Mouse (Mus musculus): ENCODE data around the gene Cd101. TPM values are rescaled to one million over a fixed set of nuclear protein-coding genes. Genes with fewer than 3 reads are reported as not detected.

Cd101 gene
- 0.09 and 0.17 TPM in 2 replicates for polyA plus RNA-seq (2015; fragmentation: Nextera tagmentation; extraction: Ambion mirVana)

GRCm38 (mm10) chr3:101029339-101029738 lies at the start of gene Cd101:
TSS of gene Cd101 (minus strand) at chr3:101029556.
- H3K4me1 ChIP-seq (ENCODE audit: control insufficient read depth, insufficient read depth, low read length): peaks cover 3% of the 10 kb centered on the region; the same call in 1 of the 2 replicates
- WGBS: 83% methylated on average over 4 of the region's 4 CpGs
- no peaks in the 10 kb centered on the region for H3K27me3 ChIP-seq (ENCODE audit: control insufficient read depth, insufficient read depth, low read length)
- no peaks in the 10 kb centered on the region for H3K36me3 ChIP-seq (ENCODE audit: control insufficient read depth, insufficient read depth, low read length)
- H3K27ac ChIP-seq (ENCODE audit: low read length): no peak within 1 kb of the TSS
- ATAC-seq (ENCODE audit: insufficient read depth, low FRiP score): no peak
- H3K9ac ChIP-seq (ENCODE audit: low read length): no peak within 1 kb of the TSS
- H3K9me3 ChIP-seq (replicated peaks; ENCODE audit: control insufficient read depth, low read length): no peaks in the 10 kb centered on the region
- no peak within 1 kb of the TSS for H3K4me3 ChIP-seq (replicated peaks; ENCODE audit: low read length)
- H3K4me2 ChIP-seq (ENCODE audit: low read depth, low read length): no peak within 1 kb of the TSS

GRCm38 (mm10) chr3:101078344-101078743 lies 49.0 kb upstream of the Cd101 start:
- Histone ChIP-seq H3K27ac (ENCODE audit: low read length) (no peak overlapping the region), H3K27me3 (ENCODE audit: control insufficient read depth, insufficient read depth, low read length) (no peaks in the 10 kb centered on the region), H3K4me1 (ENCODE audit: control insufficient read depth, insufficient read depth, low read length) (peaks cover 13% of the 10 kb centered on the region), H3K4me3 (replicated peaks; ENCODE audit: low read length) (no peak overlapping the region), H3K4me2 (ENCODE audit: low read depth, low read length) (no peak overlapping the region), H3K9ac (ENCODE audit: low read length) (no peak overlapping the region), H3K9me3 (replicated peaks; ENCODE audit: control insufficient read depth, low read length) (no peaks in the 10 kb centered on the region), H3K36me3 (ENCODE audit: control insufficient read depth, insufficient read depth, low read length) (0 out of 2 replicates have a peak, but pooled peaks cover 2% of the 10 kb centered on the region)
- no peak; the same call in 1 of the 2 replicates for ATAC-seq (ENCODE audit: insufficient read depth, low FRiP score)
- WGBS: 44% methylated on average over 1 of the region's 1 CpGs

GRCm38 (mm10) chr3:101077710-101078100 lies 48.3 kb upstream of the Cd101 start:
- Histone ChIP-seq H3K4me1 (ENCODE audit: control insufficient read depth, insufficient read depth, low read length) (peaks cover 13% of the 10 kb centered on the region), H3K9me3 (replicated peaks; ENCODE audit: control insufficient read depth, low read length) (no peaks in the 10 kb centered on the region), H3K4me2 (ENCODE audit: low read depth, low read length) (no peak overlapping the region), H3K9ac (ENCODE audit: low read length) (no peak overlapping the region), H3K27me3 (ENCODE audit: control insufficient read depth, insufficient read depth, low read length) (no peaks in the 10 kb centered on the region), H3K27ac (ENCODE audit: low read length) (no peak overlapping the region), H3K4me3 (replicated peaks; ENCODE audit: low read length) (no peak overlapping the region), H3K36me3 (ENCODE audit: control insufficient read depth, insufficient read depth, low read length) (0 out of 2 replicates have a peak, but pooled peaks cover 2% of the 10 kb centered on the region)
- 89% methylated on average over 6 of the region's 6 CpGs for WGBS
- no peak for ATAC-seq (ENCODE audit: insufficient read depth, low FRiP score)

GRCm38 (mm10) chr3:101076966-101077709 lies 47.8 kb upstream of the Cd101 start:
- 95% methylated on average over 25 of the region's 25 CpGs for WGBS
- peaks cover 13% of the 10 kb centered on the region for H3K4me1 ChIP-seq (ENCODE audit: control insufficient read depth, insufficient read depth, low read length)
- H3K4me2 ChIP-seq (ENCODE audit: low read depth, low read length): no peak overlapping the region
- H3K9ac ChIP-seq (ENCODE audit: low read length): no peak overlapping the region
- H3K9me3 ChIP-seq (replicated peaks; ENCODE audit: control insufficient read depth, low read length): no peaks in the 10 kb centered on the region
- no peak overlapping the region for H3K27ac ChIP-seq (ENCODE audit: low read length)
- H3K27me3 ChIP-seq (ENCODE audit: control insufficient read depth, insufficient read depth, low read length): no peaks in the 10 kb centered on the region
- H3K4me3 ChIP-seq (replicated peaks; ENCODE audit: low read length): no peak overlapping the region
- ATAC-seq (ENCODE audit: insufficient read depth, low FRiP score): no peak
- 0 out of 2 replicates have a peak, but pooled peaks cover 2% of the 10 kb centered on the region for H3K36me3 ChIP-seq (ENCODE audit: control insufficient read depth, insufficient read depth, low read length)

GRCm38 (mm10) chr3:101075866-101076265 lies 46.5 kb upstream of the Cd101 start:
- ATAC-seq (ENCODE audit: insufficient read depth, low FRiP score): no peak
- Histone ChIP-seq H3K27ac (ENCODE audit: low read length) (no peak overlapping the region), H3K4me2 (ENCODE audit: low read depth, low read length) (no peak overlapping the region), H3K36me3 (ENCODE audit: control insufficient read depth, insufficient read depth, low read length) (0 out of 2 replicates have a peak, but pooled peaks cover 2% of the 10 kb centered on the region), H3K4me1 (ENCODE audit: control insufficient read depth, insufficient read depth, low read length) (peaks cover 17% of the 10 kb centered on the region), H3K27me3 (ENCODE audit: control insufficient read depth, insufficient read depth, low read length) (no peaks in the 10 kb centered on the region), H3K4me3 (replicated peaks; ENCODE audit: low read length) (no peak overlapping the region), H3K9me3 (replicated peaks; ENCODE audit: control insufficient read depth, low read length) (no peaks in the 10 kb centered on the region), H3K9ac (ENCODE audit: low read length) (no peak overlapping the region)
- WGBS: 47% methylated on average over 3 of the region's 3 CpGs

- Histone ChIP-seq H3K9me3 (replicated peaks; ENCODE audit: control insufficient read depth, low read length) (no peaks in the 10 kb centered on the region), H3K4me3 (replicated peaks; ENCODE audit: low read length) (no peak overlapping the region), H3K4me2 (ENCODE audit: low read depth, low read length) (no peak overlapping the region), H3K27me3 (ENCODE audit: control insufficient read depth, insufficient read depth, low read length) (no peaks in the 10 kb centered on the region), H3K36me3 (ENCODE audit: control insufficient read depth, insufficient read depth, low read length) (0 out of 2 replicates have a peak, but pooled peaks cover 2% of the 10 kb centered on the region), H3K4me1 (ENCODE audit: control insufficient read depth, insufficient read depth, low read length) (peaks cover 17% of the 10 kb centered on the region), H3K27ac (ENCODE audit: low read length) (no peak overlapping the region), H3K9ac (ENCODE audit: low read length) (no peak overlapping the region)
- ATAC-seq (ENCODE audit: insufficient read depth, low FRiP score): no peak
- 71% methylated on average over 9 of the region's 9 CpGs for WGBS
Measured at GRCm38 (mm10) chr3:101073384-101073783, 44.0 kb upstream of the Cd101 start.

- Histone ChIP-seq H3K9me3 (replicated peaks; ENCODE audit: control insufficient read depth, low read length) (no peaks in the 10 kb centered on the region), H3K4me3 (replicated peaks; ENCODE audit: low read length) (no peak overlapping the region), H3K27ac (ENCODE audit: low read length) (no peak overlapping the region), H3K36me3 (ENCODE audit: control insufficient read depth, insufficient read depth, low read length) (0 out of 2 replicates have a peak, but pooled peaks cover 2% of the 10 kb centered on the region), H3K9ac (ENCODE audit: low read length) (no peak overlapping the region), H3K4me1 (ENCODE audit: control insufficient read depth, insufficient read depth, low read length) (peaks cover 17% of the 10 kb centered on the region), H3K4me2 (ENCODE audit: low read depth, low read length) (no peak overlapping the region), H3K27me3 (ENCODE audit: control insufficient read depth, insufficient read depth, low read length) (no peaks in the 10 kb centered on the region)
- no peak for ATAC-seq (ENCODE audit: insufficient read depth, low FRiP score)
- WGBS: 90% methylated on average over 15 of the region's 15 CpGs
Measured at GRCm38 (mm10) chr3:101072506-101073215, 43.3 kb upstream of the Cd101 start.

GRCm38 (mm10) chr3:101071576-101071975 lies 42.2 kb upstream of the Cd101 start:
- peak overlapping the region; percentile 83; the same call in 1 of the 2 replicates for H3K27ac ChIP-seq (ENCODE audit: low read length)
- no peaks in the 10 kb centered on the region for H3K27me3 ChIP-seq (ENCODE audit: control insufficient read depth, insufficient read depth, low read length)
- ATAC-seq (ENCODE audit: insufficient read depth, low FRiP score): no peak

GRCm38 (mm10) chr3:101070796-101071235 lies 41.5 kb upstream of the Cd101 start:
- 44% methylated on average over 6 of the region's 6 CpGs for WGBS
- H3K36me3 ChIP-seq (ENCODE audit: control insufficient read depth, insufficient read depth, low read length): no peaks in the 10 kb centered on the region
- H3K4me3 ChIP-seq (replicated peaks; ENCODE audit: low read length): no peak overlapping the region
- 0 out of 2 replicates have a peak overlapping the region, but pooled peaks have one; percentile 11 for H3K9ac ChIP-seq (ENCODE audit: low read length)
- no peaks in the 10 kb centered on the region for H3K27me3 ChIP-seq (ENCODE audit: control insufficient read depth, insufficient read depth, low read length)
- H3K27ac ChIP-seq (ENCODE audit: low read length): peak overlapping the region; percentile 83
- H3K4me2 ChIP-seq (ENCODE audit: low read depth, low read length): no peak overlapping the region
- H3K9me3 ChIP-seq (replicated peaks; ENCODE audit: control insufficient read depth, low read length): no peaks in the 10 kb centered on the region
- peak; percentile 59; the same call in 1 of the 2 replicates for ATAC-seq (ENCODE audit: insufficient read depth, low FRiP score)
- peaks cover 24% of the 10 kb centered on the region for H3K4me1 ChIP-seq (ENCODE audit: control insufficient read depth, insufficient read depth, low read length)

More at GRCm38 (mm10) chr3:101071576-101071975, 42.2 kb upstream of the Cd101 start:
- Histone ChIP-seq H3K4me2 (ENCODE audit: low read depth, low read length) (no peak overlapping the region), H3K9me3 (replicated peaks; ENCODE audit: control insufficient read depth, low read length) (no peaks in the 10 kb centered on the region), H3K4me1 (ENCODE audit: control insufficient read depth, insufficient read depth, low read length) (peaks cover 24% of the 10 kb centered on the region), H3K9ac (ENCODE audit: low read length) (no peak overlapping the region), H3K36me3 (ENCODE audit: control insufficient read depth, insufficient read depth, low read length) (0 out of 2 replicates have a peak, but pooled peaks cover under 1% of the 10 kb centered on the region), H3K4me3 (replicated peaks; ENCODE audit: low read length) (no peak overlapping the region)

All from stomach, embryonic 16.5 days (tissue).